Mouse (Mus musculus): ENCODE data around the gene Map3k4.

DNA sequence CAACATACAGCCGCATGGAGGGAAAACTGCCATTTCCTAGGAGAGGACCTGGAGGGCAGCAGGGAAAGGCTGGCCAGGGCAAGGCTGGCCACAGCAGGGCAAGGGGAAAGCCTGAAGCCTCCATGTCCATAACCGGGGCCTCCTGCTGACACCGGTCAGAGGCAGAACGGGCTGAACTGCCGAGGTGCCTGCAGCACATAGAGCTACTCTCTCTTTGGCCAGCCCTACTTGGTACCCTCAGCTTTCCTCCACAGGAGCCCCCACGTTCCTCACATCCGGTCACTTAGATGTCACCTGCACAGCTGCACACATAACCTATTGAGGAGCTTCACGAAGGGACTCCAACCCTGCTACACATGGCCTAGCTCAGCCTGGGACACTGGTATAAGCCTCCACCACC, 9.5 kb downstream of the Map3k4 start:
- TF ChIP-seq CTCF (IDR thresholded peaks at IDR 0.05; ENCODE audit: low read depth, low read length) (no peak), POLR2A (IDR thresholded peaks at IDR 0.05; ENCODE audit: extremely low read depth, insufficient read depth, low read length) (no peak)

Data from liver, adult 2 months (tissue).